Mouse (Mus musculus) olfactory bulb, adult 2 months (tissue): ENCODE data around the gene AA986860.

ENCODE experiments used
- CTCF ChIP-seq: fragments of 200-500 bp; IDR thresholded peaks from 2 replicates; pipeline ENCODE4 v1.5.1; 2012; ENCODE audit warnings: low read depth, mild to moderate bottlenecking, low read length, moderate library complexity; ENCODE audit not compliant: insufficient read depth
- POLR2A ChIP-seq: fragments of 200-500 bp; IDR thresholded peaks from 2 replicates; pipeline ENCODE4 v1.6.1; 2012; ENCODE audit warnings: mild to moderate bottlenecking, low read depth, low read length, moderate library complexity; ENCODE audit not compliant: insufficient read depth

- no peak for TF ChIP-seq CTCF
- TF ChIP-seq POLR2A: no peak
These were observed 44.9 kb downstream of the AA986860 start for GRCm38 (mm10) chr1:130776645-130777044.
